Mouse (Mus musculus) heart, embryonic 16.5 days (tissue): ENCODE measurements around the gene Olfr235. TPM values are rescaled to one million over a fixed set of nuclear protein-coding genes. Genes with fewer than 3 reads are reported as not detected.
"Not testable (repeated sequence)": the region's sequence is repeated elsewhere in the genome, so short reads cannot be mapped to it uniquely, and the experiment has no call there.

Experiments used
- ATAC-seq: fragments of 200-750 bp; cut with Nextera tagmentation; replicated peaks from 2 replicates; pipeline ENCODE4 v1.8.0; 2017; ENCODE audit warnings: moderate number of reproducible peaks; ENCODE audit not compliant: insufficient read depth, low FRiP score; ENCODE audit errors: extremely low read depth
- H3K27ac ChIP-seq: fragments of 300-500 bp; sonication (generic); 2 replicates; pipeline ENCODE4 v1.5.1; 2014; ENCODE audit warnings: mild to moderate bottlenecking, low read length, control low read depth, moderate library complexity
- H3K27me3 ChIP-seq: fragments of 300-500 bp; sonication (generic); 2 replicates; pipeline ENCODE4 v1.6.1; 2014; ENCODE audit warnings: low read length, mixed read lengths; ENCODE audit not compliant: control insufficient read depth, insufficient read depth
- H3K36me3 ChIP-seq: fragments of 300-500 bp; sonication (generic); 2 replicates; pipeline ENCODE4 v1.6.1; 2014; ENCODE audit not compliant: control insufficient read depth, insufficient read depth
- H3K4me1 ChIP-seq: fragments of 300-500 bp; sonication (generic); 2 replicates; pipeline ENCODE4 v1.6.1; 2014; ENCODE audit warnings: low read length, mixed read lengths; ENCODE audit not compliant: control insufficient read depth, insufficient read depth
- H3K4me2 ChIP-seq: fragments of 300-500 bp; sonication (generic); 2 replicates; pipeline ENCODE4 v1.6.1; 2014; ENCODE audit warnings: low read depth, mild to moderate bottlenecking, control low read depth, low read length
- H3K4me3 ChIP-seq: fragments of 300-500 bp; sonication (generic); 2 replicates; pipeline ENCODE4 v1.5.1; 2014; ENCODE audit warnings: mild to moderate bottlenecking, control low read depth, low read length
- H3K9ac ChIP-seq: fragments of 300-500 bp; sonication (generic); 2 replicates; pipeline ENCODE4 v1.6.1; 2014; ENCODE audit warnings: low read length, control low read depth
- H3K9me3 ChIP-seq: fragments of 300-500 bp; sonication (generic); replicated peaks from 2 replicates; pipeline ENCODE4 v1.6.1; 2016; ENCODE audit warnings: low read length; ENCODE audit not compliant: control insufficient read depth
- WGBS: fragments of 180-500 bp; shearing (Covaris S2); extraction: QIAGEN DNeasy Blood & Tissue Kit; methylation state at CpG from one replicate; pipeline ENCODE4 v1.1.7; 2014; 5-methylcytosine and 5-hydroxymethylcytosine counted together
- polyA plus RNA-seq: library from polyadenylated mRNA; unstranded; fragments of >200 nt; fragmentation: Nextera tagmentation; extraction: Ambion mirVana; gene quantifications from 2 replicates; pipeline ENCODE4 v1.2.1, GENCODE M21; 2015

Olfr235 gene
- polyA plus RNA-seq: not detected in 2 replicates

GRCm38 (mm10) chr19:12260732-12261131, at the start of gene Olfr235:
TSS of gene Olfr235 (plus strand) at chr19:12261032.
- H3K9me3 ChIP-seq: no peaks in the 10 kb centered on the region
- ATAC-seq: no peak
- H3K27me3 ChIP-seq: no peaks in the 10 kb centered on the region
- no peak within 1 kb of the TSS for H3K27ac ChIP-seq
- 45% methylated on average over 1 of the region's 1 CpGs for WGBS
- no peaks in the 10 kb centered on the region for H3K36me3 ChIP-seq
- H3K4me3 ChIP-seq: no peak within 1 kb of the TSS
- no peak within 1 kb of the TSS for H3K4me2 ChIP-seq
- no peaks in the 10 kb centered on the region for H3K4me1 ChIP-seq
- no peak within 1 kb of the TSS for H3K9ac ChIP-seq

- not testable (repeated sequence) for H3K4me3 ChIP-seq, H3K9me3 ChIP-seq, H3K27ac ChIP-seq, H3K27me3 ChIP-seq, H3K36me3 ChIP-seq, H3K4me1 ChIP-seq, H3K9ac ChIP-seq, H3K4me2 ChIP-seq, ATAC-seq
Measured at GRCm38 (mm10) chr19:12232496-12232895, 28.3 kb upstream of the Olfr235 start, which contains the start of gene Olfr1432. TSS of gene Olfr1432 (minus strand) at chr19:12232596.

GRCm38 (mm10) chr19:12241559-12241958, 19.3 kb upstream of the Olfr235 start, which contains the start of gene Olfr262:
TSS of gene Olfr262 (minus strand) at chr19:12241659.
- no peak within 1 kb of the TSS for H3K9ac ChIP-seq
- 66% methylated on average over 1 of the region's 1 CpGs for WGBS
- H3K4me1 ChIP-seq: no peaks in the 10 kb centered on the region
- no peak within 1 kb of the TSS for H3K4me3 ChIP-seq
- no peaks in the 10 kb centered on the region for H3K36me3 ChIP-seq
- no peaks in the 10 kb centered on the region for H3K27me3 ChIP-seq
- no peak within 1 kb of the TSS for H3K27ac ChIP-seq
- no peaks in the 10 kb centered on the region for H3K9me3 ChIP-seq
- H3K4me2 ChIP-seq: no peak within 1 kb of the TSS
- ATAC-seq: no peak

- Histone ChIP-seq H3K36me3 (no peaks in the 10 kb centered on the region), H3K4me2 (no peak within 1 kb of the TSS), H3K27me3 (no peaks in the 10 kb centered on the region), H3K9ac (no peak within 1 kb of the TSS), H3K9me3 (no peaks in the 10 kb centered on the region), H3K4me3 (no peak within 1 kb of the TSS), H3K27ac (no peak within 1 kb of the TSS), H3K4me1 (no peaks in the 10 kb centered on the region)
- WGBS: 53% methylated on average over 2 of the region's 2 CpGs
- ATAC-seq: no peak
Measured at GRCm38 (mm10) chr19:12279554-12279953, 18.7 kb downstream of the Olfr235 start, which contains the start of gene Olfr1434. TSS of gene Olfr1434 (plus strand) at chr19:12279854.

GRCm38 (mm10) chr19:12292979-12293378, 32.1 kb downstream of the Olfr235 start:
- no peaks in the 10 kb centered on the region for H3K4me1 ChIP-seq

GRCm38 (mm10) chr19:12299030-12299429, 38.2 kb downstream of the Olfr235 start, which contains the start of gene Olfr1436:
TSS of gene Olfr1436 (minus strand) at chr19:12299130.
- not testable (repeated sequence) for H3K9ac ChIP-seq, H3K4me2 ChIP-seq, H3K9me3 ChIP-seq, H3K36me3 ChIP-seq, H3K4me3 ChIP-seq, ATAC-seq, H3K4me1 ChIP-seq, H3K27ac ChIP-seq, H3K27me3 ChIP-seq
- WGBS: 55% methylated on average over 1 of the region's 1 CpGs

More at GRCm38 (mm10) chr19:12292979-12293378, 32.1 kb downstream of the Olfr235 start:
- no peak overlapping the region for H3K9ac ChIP-seq
- H3K4me3 ChIP-seq: no peak overlapping the region
- ATAC-seq: no peak
- no peaks in the 10 kb centered on the region for H3K36me3 ChIP-seq
- H3K9me3 ChIP-seq: no peaks in the 10 kb centered on the region
- H3K27me3 ChIP-seq: no peaks in the 10 kb centered on the region
- H3K4me2 ChIP-seq: no peak overlapping the region
- H3K27ac ChIP-seq: no peak overlapping the region

Other genes starting within 250 kb of the Olfr235 start
- not detected in 2 replicates for gene Olfr1423, start 219.7 kb upstream of the Olfr235 start, polyA plus RNA-seq
- not detected in 2 replicates for gene Olfr1424, start 198.3 kb upstream of the Olfr235 start, polyA plus RNA-seq
- gene Olfr1425, start 183.3 kb upstream of the Olfr235 start, polyA plus RNA-seq: not detected in 2 replicates
- not detected in 2 replicates for gene Olfr1426, start 169.0 kb upstream of the Olfr235 start, polyA plus RNA-seq
- not detected in 2 replicates for gene Olfr1427, start 157.7 kb upstream of the Olfr235 start, polyA plus RNA-seq
- gene Olfr1428, start 145.1 kb upstream of the Olfr235 start, polyA plus RNA-seq: not detected in 2 replicates
- gene Olfr76, start 137.8 kb upstream of the Olfr235 start, polyA plus RNA-seq: not detected in 2 replicates
- not detected in 2 replicates for gene Olfr1555-ps1, start 90.9 kb upstream of the Olfr235 start, polyA plus RNA-seq
- gene Olfr1431, start 60.4 kb upstream of the Olfr235 start, polyA plus RNA-seq: not detected in 2 replicates
- not detected in 2 replicates for gene Olfr1432, start 28.4 kb upstream of the Olfr235 start, polyA plus RNA-seq
- gene Olfr262, start 19.4 kb upstream of the Olfr235 start, polyA plus RNA-seq: not detected in 2 replicates
- not detected in 2 replicates for gene Olfr1434, start 18.8 kb downstream of the Olfr235 start, polyA plus RNA-seq
- not detected in 2 replicates for gene Olfr1436, start 38.1 kb downstream of the Olfr235 start, polyA plus RNA-seq
- not detected in 2 replicates for gene Olfr1437, start 64.1 kb downstream of the Olfr235 start, polyA plus RNA-seq
- not detected in 2 replicates for gene Olfr1438-ps1, start 74.9 kb downstream of the Olfr235 start, polyA plus RNA-seq
- gene Olfr1440, start 126.2 kb downstream of the Olfr235 start, polyA plus RNA-seq: not detected in 2 replicates
- not detected in 2 replicates for gene Olfr1441, start 156.4 kb downstream of the Olfr235 start, polyA plus RNA-seq
- not detected in 2 replicates for gene Pfpl, start 166.9 kb downstream of the Olfr235 start, polyA plus RNA-seq
- gene Mpeg1, start 199.7 kb downstream of the Olfr235 start, polyA plus RNA-seq: 0.37 and 0.41 TPM in 2 replicates
- 2.6 and 3.2 TPM in 2 replicates for gene Dtx4, start 240.4 kb downstream of the Olfr235 start, polyA plus RNA-seq